Mouse (Mus musculus) MEL-GATA-1-ER (cell line): ENCODE data around the gene BC048679.
A peak's percentile ranks its signal among the peaks of the same experiment; 100 is the strongest.

Experiments
- DNase-seq: peaks from one replicate; pipeline ENCODE4 v3.0.0-alpha.2; 2012; ENCODE audit warnings: low read depth; ENCODE audit errors: extremely low read depth

BC048679 gene

GRCm38 (mm10) chr7:81498181-81498580 lies at the start of gene BC048679:
BC048679 (minus strand) TSS chr7:81498281.
- no peak for DNase-seq

DNA sequence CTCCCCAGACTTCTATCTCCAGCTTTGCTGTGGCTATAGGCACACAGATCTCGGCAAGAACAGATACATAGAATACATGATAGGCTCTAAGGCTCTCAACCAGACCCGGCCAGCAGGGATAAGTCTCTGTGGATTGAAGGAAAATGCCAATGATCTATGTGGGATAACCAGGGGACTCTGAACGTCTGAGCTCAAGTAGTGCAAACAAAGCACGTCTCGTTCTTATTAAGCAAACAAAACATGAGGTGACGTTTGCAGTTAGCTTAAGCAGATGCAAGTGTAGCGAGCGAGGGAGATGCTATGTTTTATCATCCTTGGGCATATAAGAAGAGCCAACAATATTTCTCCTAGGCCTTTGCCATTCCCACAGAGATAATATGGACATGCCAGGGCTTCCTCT lies 44.9 kb upstream of the BC048679 start:
- DNase-seq, result no peak

DNA sequence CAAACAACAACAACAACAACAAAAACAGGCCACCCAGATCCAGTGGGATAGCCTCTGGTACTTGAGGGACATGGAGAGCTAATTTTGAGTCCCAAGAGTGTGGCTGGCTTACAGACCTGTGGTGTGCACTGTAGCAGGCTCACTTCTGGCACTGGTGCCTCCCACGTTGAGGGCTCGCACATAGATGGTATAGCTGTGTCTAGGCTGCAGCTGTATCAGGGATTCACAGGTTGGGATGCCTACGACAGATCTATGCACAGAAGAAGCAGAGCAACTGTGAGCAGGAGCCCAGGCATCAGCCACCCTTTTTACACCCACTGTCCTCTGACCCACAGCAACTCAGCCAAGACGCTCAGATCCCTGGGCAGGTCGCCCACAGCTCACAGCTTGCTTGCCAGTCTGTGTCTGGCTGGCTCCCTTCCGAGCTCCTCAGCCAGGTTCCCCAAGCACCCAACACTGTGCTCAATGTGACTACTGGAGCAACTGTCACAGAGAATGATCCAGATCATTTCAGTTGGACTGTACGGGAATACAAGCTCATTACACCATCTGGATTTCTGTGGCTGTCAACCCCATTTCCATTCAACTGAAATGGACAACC lies 43.9 kb upstream of the BC048679 start:
- no peak for DNase-seq

GRCm38 (mm10) chr7:81540999-81541398 lies 42.9 kb upstream of the BC048679 start:
- no peak for DNase-seq

- no peak for DNase-seq
Measured at GRCm38 (mm10) chr7:81539565-81539964, 41.5 kb upstream of the BC048679 start.

- peak; percentile 10 for DNase-seq
Measured at GRCm38 (mm10) chr7:81538070-81538675, 40.1 kb upstream of the BC048679 start.

- DNase-seq, result no peak
Measured at GRCm38 (mm10) chr7:81536478-81536877, 38.4 kb upstream of the BC048679 start.

- DNase-seq, result no peak
Measured at GRCm38 (mm10) chr7:81531462-81531861, 33.4 kb upstream of the BC048679 start.

- no peak for DNase-seq
Measured at GRCm38 (mm10) chr7:81528918-81529317, 30.8 kb upstream of the BC048679 start.

GRCm38 (mm10) chr7:81523663-81524017 lies 25.6 kb upstream of the BC048679 start:
- DNase-seq, result peak; percentile 6

- DNase-seq, result peak; percentile 50
Measured at GRCm38 (mm10) chr7:81523008-81523662, 25.1 kb upstream of the BC048679 start.

- no peak for DNase-seq
Measured at GRCm38 (mm10) chr7:81516154-81517030, 18.3 kb upstream of the BC048679 start.

DNA sequence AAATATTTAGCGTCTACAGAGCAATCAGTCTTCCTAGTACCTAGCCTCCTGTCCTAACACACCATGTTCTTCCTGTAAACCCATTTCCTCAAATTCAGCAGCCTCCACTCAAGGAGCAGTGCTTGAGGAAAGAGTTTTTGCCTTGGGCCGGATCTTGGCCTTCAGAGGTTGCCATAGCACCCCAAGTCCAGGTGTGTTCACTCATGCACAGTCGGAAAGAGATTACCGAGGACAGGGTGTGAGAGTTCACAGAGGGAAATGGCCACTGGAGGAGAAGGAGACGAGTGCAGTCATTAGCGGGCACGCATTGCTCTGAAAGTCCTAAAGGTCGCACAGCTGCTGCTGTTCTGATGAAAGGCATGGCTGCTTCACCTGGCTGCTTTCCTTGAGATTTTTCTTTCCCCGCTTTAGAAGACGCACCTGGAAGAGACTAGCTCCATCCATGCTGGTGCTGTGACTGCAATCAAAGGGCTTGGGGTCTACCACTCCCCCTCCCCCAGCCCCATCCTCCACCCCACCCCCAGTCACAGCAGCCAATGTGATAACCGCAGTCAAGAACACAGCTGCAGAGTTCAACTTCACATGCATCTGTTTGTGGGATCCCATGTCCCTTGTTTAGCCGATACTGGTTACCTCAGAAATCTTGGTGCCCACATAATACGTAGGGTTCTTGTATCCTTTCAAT lies 17.0 kb upstream of the BC048679 start:
- no peak for DNase-seq

DNA sequence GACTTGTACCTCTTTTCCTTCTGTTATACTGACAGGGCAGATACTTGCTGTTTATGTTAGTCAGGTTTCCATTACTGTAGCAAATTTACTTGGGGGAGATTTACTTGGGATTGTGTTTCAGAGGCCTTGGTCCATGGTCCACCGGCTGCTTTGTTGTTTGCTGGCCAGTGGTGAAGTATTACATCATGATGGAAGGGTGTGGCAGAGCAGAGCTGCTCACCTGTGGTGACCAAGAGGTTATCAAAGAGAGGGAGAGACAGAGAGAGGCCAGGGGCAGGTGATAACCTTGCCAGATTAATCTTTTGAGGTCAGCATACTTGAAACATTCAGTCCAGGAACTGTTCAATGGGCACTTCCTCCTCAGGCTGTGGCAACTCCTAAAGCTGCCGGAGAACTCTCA lies 3.0 kb upstream of the BC048679 start:
- no peak for DNase-seq

DNA sequence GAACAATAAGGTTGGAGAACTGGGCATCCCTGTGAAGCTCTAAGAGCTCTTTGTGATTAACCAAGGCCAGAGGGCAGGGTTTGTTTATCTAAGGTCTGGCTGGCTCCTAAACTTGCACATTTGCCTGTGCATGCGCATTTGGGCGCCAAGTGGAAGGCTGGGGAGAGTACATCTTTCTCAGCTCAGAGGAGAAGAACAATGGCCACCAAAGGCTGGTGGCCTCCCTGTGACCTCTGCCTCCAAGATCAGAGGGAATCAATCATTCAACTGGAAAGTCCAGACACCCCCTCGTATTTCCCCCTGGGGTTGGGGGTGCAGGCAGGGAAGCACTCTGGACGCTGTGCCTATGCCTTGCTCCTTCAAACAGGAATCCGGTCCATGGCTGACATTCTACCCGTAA lies 910 bp downstream of the BC048679 start:
- no peak for DNase-seq

GRCm38 (mm10) chr7:81493331-81494021 lies 4.6 kb downstream of the BC048679 start, which contains the start of gene Ap3b2:
Ap3b2 (minus strand) TSS chr7:81493925.
- DNase-seq, result no peak

GRCm38 (mm10) chr7:81492628-81493027 lies 5.5 kb downstream of the BC048679 start:
- no peak for DNase-seq

DNA sequence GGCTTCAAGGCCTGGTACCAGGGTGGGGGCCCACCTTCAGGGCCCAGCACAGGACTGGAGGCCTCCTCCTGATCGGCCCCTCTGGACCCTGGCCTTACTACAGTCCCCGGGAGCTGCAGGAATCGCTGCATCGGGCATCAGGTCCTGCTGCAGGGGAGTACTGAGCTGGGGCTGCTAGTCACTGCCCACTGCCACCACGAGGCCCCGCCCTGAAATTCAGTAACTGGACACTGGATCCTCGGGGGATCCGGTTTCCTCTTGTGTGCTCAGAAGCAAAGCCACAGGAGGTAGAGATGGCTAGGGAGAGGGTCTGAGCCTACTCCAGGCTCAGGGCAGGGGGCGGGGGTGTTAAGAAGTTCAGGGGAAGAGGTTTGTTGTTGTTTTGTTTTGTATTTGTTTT lies 8.4 kb downstream of the BC048679 start:
- DNase-seq, result no peak

- no peak for DNase-seq
Measured at GRCm38 (mm10) chr7:81480800-81481199, 17.3 kb downstream of the BC048679 start.

DNA sequence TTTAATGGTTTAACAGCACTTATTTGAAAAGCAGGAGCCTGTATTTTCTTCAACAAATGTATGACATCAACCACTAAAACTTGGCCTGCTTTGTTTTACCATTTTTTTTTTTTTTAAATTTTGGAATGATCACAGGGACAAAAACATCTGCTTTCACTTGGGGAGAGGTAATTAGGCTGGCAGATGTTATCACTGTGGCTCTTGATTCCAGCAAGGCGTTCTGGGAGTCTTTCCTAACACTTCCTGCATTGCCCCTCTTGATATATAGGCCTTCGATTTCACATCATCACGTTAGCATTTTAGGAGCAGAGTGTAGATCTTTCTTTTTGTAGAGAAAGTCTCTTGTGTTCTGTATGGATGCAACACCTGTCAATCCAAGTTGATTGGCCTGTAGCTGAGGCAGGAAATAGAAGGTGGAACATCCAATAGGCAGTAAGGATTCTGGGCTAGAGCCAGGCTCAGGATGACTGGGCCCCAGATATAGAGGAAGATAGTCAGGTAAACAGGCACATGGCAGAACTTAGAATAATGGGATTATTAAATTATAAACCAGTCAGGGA lies 18.5 kb downstream of the BC048679 start:
- no peak for DNase-seq
